Mouse (Mus musculus) MEL (cell line): Measurements from ENCODE around the gene D17Wsu92e. TPM values are rescaled to one million over a fixed set of nuclear protein-coding genes. Genes with fewer than 3 reads are reported as not detected.

ENCODE experiments used
- polyA plus RNA-seq, 2 experiments: library from polyadenylated mRNA; stranded (reverse) in 1 of 2; unstranded in 1 of 2; fragments of >175 nt in 1 of 2; fragments of >200 nt in 1 of 2; gene quantifications; 2 replicates each; pipeline versions ENCODE4 v1.2.1 to v1.2.4; 2012; ENCODE audit warnings: low replicate concordance in 2 of 2, low read depth in 1 of 2; ENCODE audit not compliant: insufficient read length in 2 of 2, insufficient read depth in 1 of 2, missing spikeins in 1 of 2
- total RNA-seq: library from RNA; depleted of rRNA; stranded (reverse); fragments of 300-350 nt; gene quantifications from 2 replicates; pipeline ENCODE4 v1.2.3, GENCODE M21; 2012; rRNA removed

Gene D17Wsu92e
- total and polyA plus RNA-seq, 3 experiments = 72.5 to 108 TPM; not detected in 1

Other genes starting within 250 kb of the D17Wsu92e start
- 93.8 and 96.5 TPM in 2 replicates for gene Nudt3, start 197.2 kb downstream of the D17Wsu92e start, total RNA-seq
- gene Nudt3, start 197.2 kb downstream of the D17Wsu92e start, polyA plus RNA-seq = 100 to 1,000 TPM in 1 of 2 experiments, 10 to 100 TPM in 1; 97.0 to 258 TPM
- gene RPS10-NUDT3, start 185.4 kb downstream of the D17Wsu92e start, total RNA-seq = not detected in 2 replicates
- gene RPS10-NUDT3, start 185.4 kb downstream of the D17Wsu92e start, polyA plus RNA-seq = 10 to 100 TPM in 1 of 2 experiments, not detected in 1; 37.3 TPM
- gene Rps10, start 184.0 kb downstream of the D17Wsu92e start, total RNA-seq = 3,087 and 3,166 TPM in 2 replicates
- gene Rps10, start 184.0 kb downstream of the D17Wsu92e start, polyA plus RNA-seq = 1,000 to 10,000 TPM; 3,057 to 3,899 TPM
- not detected in 2 replicates for gene Pacsin1, start 165.1 kb downstream of the D17Wsu92e start, total RNA-seq
- under 1 TPM in 1 of 2 experiments, not detected in 1; 0.17 TPM for gene Pacsin1, start 165.1 kb downstream of the D17Wsu92e start, polyA plus RNA-seq
- not detected in 2 replicates for gene Spdef, start 91.7 kb downstream of the D17Wsu92e start, total RNA-seq
- gene Spdef, start 91.7 kb downstream of the D17Wsu92e start, polyA plus RNA-seq = under 1 TPM in 1 of 2 experiments, not detected in 1; 0.11 TPM
- gene Snrpc, start 17.5 kb upstream of the D17Wsu92e start, total RNA-seq = 217 and 219 TPM in 2 replicates
- gene Snrpc, start 17.5 kb upstream of the D17Wsu92e start, polyA plus RNA-seq = 100 to 1,000 TPM in 1 of 2 experiments, not detected in 1; 227 TPM
- 23.1 and 25.9 TPM in 2 replicates for gene Uhrf1bp1, start 35.8 kb upstream of the D17Wsu92e start, total RNA-seq
- gene Uhrf1bp1, start 35.8 kb upstream of the D17Wsu92e start, polyA plus RNA-seq = 10 to 100 TPM in 1 of 2 experiments, not detected in 1; 43.6 TPM
- 11.6 and 11.9 TPM in 2 replicates for gene Anks1, start 88.7 kb upstream of the D17Wsu92e start, total RNA-seq
- gene Anks1, start 88.7 kb upstream of the D17Wsu92e start, polyA plus RNA-seq = 10 to 100 TPM in 1 of 2 experiments, not detected in 1; 15.9 TPM
- 40.8 and 45.7 TPM in 2 replicates for gene Taf11, start 89.2 kb upstream of the D17Wsu92e start, total RNA-seq
- gene Taf11, start 89.2 kb upstream of the D17Wsu92e start, polyA plus RNA-seq = 10 to 100 TPM in 1 of 2 experiments, not detected in 1; 77.8 TPM